Mouse (Mus musculus) heart, embryonic 14.5 days (tissue): ENCODE results near the gene Tiam1. TPM values are rescaled to one million over a fixed set of nuclear protein-coding genes. Genes with fewer than 3 reads are reported as not detected.

Experiments used
- ATAC-seq: fragments of 200-750 bp; cut with Nextera tagmentation; 2 replicates; pipeline ENCODE4 v1.8.0; 2017; ENCODE audit warnings: low read depth, moderate TSS enrichment; ENCODE audit not compliant: insufficient number of reproducible peaks, insufficient read depth, low FRiP score
- H3K27ac ChIP-seq, 2 experiments: fragments of 200-500 bp in 1 of 2; fragments of 300-500 bp in 1 of 2; sonication (generic) in 1 of 2; replicated peaks in 1 of 2; 2 replicates each; pipeline ENCODE4 v1.5.1; 2012 to 2014; ENCODE audit warnings: low read depth in 2 of 2, low read length in 2 of 2, control low read depth in 1 of 2, mild to moderate bottlenecking in 1 of 2, mixed read lengths in 1 of 2; ENCODE audit not compliant: control insufficient read depth in 1 of 2, insufficient read depth in 1 of 2
- H3K27me3 ChIP-seq: fragments of 300-500 bp; sonication (generic); 2 replicates; pipeline ENCODE4 v1.6.1; 2014; ENCODE audit warnings: mild to moderate bottlenecking, low read length, control low read depth; ENCODE audit not compliant: control insufficient read depth, insufficient read depth
- H3K36me3 ChIP-seq: fragments of 300-500 bp; sonication (generic); 2 replicates; pipeline ENCODE4 v1.6.1; 2014; ENCODE audit warnings: mild to moderate bottlenecking, control low read depth, low read length, mixed read lengths; ENCODE audit not compliant: control insufficient read depth, insufficient read depth
- H3K4me1 ChIP-seq, 2 experiments: fragments of 200-500 bp in 1 of 2; fragments of 300-500 bp in 1 of 2; sonication (generic) in 1 of 2; 2 replicates each; pipeline ENCODE4 v1.6.1; 2012 to 2014; ENCODE audit warnings: low read length in 2 of 2, control low read depth in 1 of 2, mixed read lengths in 1 of 2; ENCODE audit not compliant: control insufficient read depth in 2 of 2, insufficient read depth in 2 of 2
- H3K4me2 ChIP-seq: fragments of 300-500 bp; sonication (generic); 2 replicates; pipeline ENCODE4 v1.6.1; 2014; ENCODE audit warnings: mild to moderate bottlenecking, low read length
- H3K4me3 ChIP-seq, 2 experiments: fragments of 200-500 bp in 1 of 2; fragments of 300-500 bp in 1 of 2; sonication (generic) in 1 of 2; 2 replicates each; pipeline ENCODE4 v1.5.1; 2012 to 2014; ENCODE audit warnings: low read length in 2 of 2, mild to moderate bottlenecking in 2 of 2, control low read depth in 1 of 2, low read depth in 1 of 2, moderate library complexity in 1 of 2; ENCODE audit not compliant: control insufficient read depth in 1 of 2, insufficient read depth in 1 of 2
- H3K9ac ChIP-seq: fragments of 300-500 bp; sonication (generic); 2 replicates; pipeline ENCODE4 v1.6.1; 2014; ENCODE audit warnings: mild to moderate bottlenecking, low read length
- H3K9me3 ChIP-seq: fragments of 300-500 bp; sonication (generic); 2 replicates; pipeline ENCODE4 v1.6.1; 2016; ENCODE audit warnings: low read length, control low read depth; ENCODE audit not compliant: control insufficient read depth
- WGBS: fragments of 180-500 bp; shearing (Covaris S2); extraction: QIAGEN DNeasy Blood & Tissue Kit; methylation state at CpG from one replicate; pipeline ENCODE4 v1.1.7; 2014; 5-methylcytosine and 5-hydroxymethylcytosine counted together
- polyA plus RNA-seq: library from polyadenylated mRNA; unstranded; fragments of >200 nt; fragmentation: Nextera tagmentation; extraction: Ambion mirVana; gene quantifications from 2 replicates; pipeline ENCODE4 v1.2.1, GENCODE M21; 2014

Tiam1 gene
- polyA plus RNA-seq, 1 experiment from 2014 or later, result 12.6 TPM

- H3K4me3 ChIP-seq, result no peak overlapping the region
- H3K4me2 ChIP-seq, result no peak overlapping the region
- no peak for ATAC-seq
- no peaks in the 10 kb centered on the region for H3K36me3 ChIP-seq
- no peaks in the 10 kb centered on the region for H3K27me3 ChIP-seq
- H3K9me3 ChIP-seq, result no peaks in the 10 kb centered on the region
- H3K9ac ChIP-seq, result no peak overlapping the region
- H3K4me1 ChIP-seq, result no peaks in the 10 kb centered on the region; a peak in 1 of 4 replicates
- H3K27ac ChIP-seq, result no peak overlapping the region
- 86% methylated on average over 11 of the region's 11 CpGs for WGBS
Observed at GRCm38 (mm10) chr16:90112577-90113155, 30.9 kb downstream of the Tiam1 start.

- Histone ChIP-seq H3K4me1 (peaks cover 0 to 2% of the 10 kb centered on the region in 2 experiments; a peak in 2 of 4 replicates), H3K9ac (no peak overlapping the region), H3K4me3 (no peak overlapping the region), H3K27ac (no peak overlapping the region), H3K9me3 (no peaks in the 10 kb centered on the region), H3K36me3 (no peaks in the 10 kb centered on the region), H3K27me3 (no peaks in the 10 kb centered on the region), H3K4me2 (no peak overlapping the region)
- 57% methylated on average over 2 of the region's 3 CpGs for WGBS
- ATAC-seq, result no peak
Observed at GRCm38 (mm10) chr16:90109500-90109899, 34.1 kb downstream of the Tiam1 start.

- WGBS, result 79% methylated on average over 15 of the region's 15 CpGs
- ATAC-seq, result no peak
- no peak overlapping the region for H3K4me3 ChIP-seq
- no peaks in the 10 kb centered on the region for H3K9me3 ChIP-seq
- no peak overlapping the region for H3K27ac ChIP-seq
- H3K4me2 ChIP-seq, result no peak overlapping the region
- no peaks in the 10 kb centered on the region for H3K27me3 ChIP-seq
- peaks cover 3 to 4% of the 10 kb centered on the region in 2 experiments; a peak in 3 of 4 replicates for H3K4me1 ChIP-seq
- H3K36me3 ChIP-seq, result no peaks in the 10 kb centered on the region
- no peak overlapping the region for H3K9ac ChIP-seq
Observed at GRCm38 (mm10) chr16:90104714-90105459, 38.7 kb downstream of the Tiam1 start.

- Histone ChIP-seq H3K27me3 (no peaks in the 10 kb centered on the region), H3K4me1 (peaks cover 3 to 4% of the 10 kb centered on the region in 2 experiments; a peak in 2 of 4 replicates), H3K27ac (no peak overlapping the region), H3K36me3 (no peaks in the 10 kb centered on the region), H3K9ac (no peak overlapping the region), H3K9me3 (no peaks in the 10 kb centered on the region), H3K4me2 (no peak overlapping the region), H3K4me3 (no peak overlapping the region)
- no peak for ATAC-seq
- 77% methylated on average over 2 of the region's 2 CpGs for WGBS
Observed at GRCm38 (mm10) chr16:90103726-90104125, 39.8 kb downstream of the Tiam1 start.

GRCm38 (mm10) chr16:90102596-90102995, 41.0 kb downstream of the Tiam1 start:
- 44% methylated on average over 7 of the region's 7 CpGs for WGBS
- Histone ChIP-seq H3K4me3 (no peak overlapping the region), H3K27me3 (no peaks in the 10 kb centered on the region), H3K4me1 (peaks cover 3 to 4% of the 10 kb centered on the region in 2 experiments; a peak in 2 of 4 replicates), H3K36me3 (no peaks in the 10 kb centered on the region), H3K9me3 (no peaks in the 10 kb centered on the region), H3K4me2 (no peak overlapping the region), H3K27ac (no peak overlapping the region), H3K9ac (no peak overlapping the region)
- no peak for ATAC-seq

- H3K4me2 ChIP-seq, result no peak overlapping the region
- H3K27me3 ChIP-seq, result no peaks in the 10 kb centered on the region
- no peak overlapping the region for H3K4me3 ChIP-seq
- H3K9ac ChIP-seq, result no peak overlapping the region
- ATAC-seq, result no peak
- 83% methylated on average over 11 of the region's 11 CpGs for WGBS
- H3K4me1 ChIP-seq, result peaks cover 3 to 8% of the 10 kb centered on the region in 2 experiments; a peak in 3 of 4 replicates
- no peaks in the 10 kb centered on the region for H3K36me3 ChIP-seq
- no peaks in the 10 kb centered on the region for H3K9me3 ChIP-seq
- no peak overlapping the region for H3K27ac ChIP-seq
Observed at GRCm38 (mm10) chr16:90098191-90098605, 45.4 kb downstream of the Tiam1 start.

GRCm38 (mm10) chr16:90097769-90098168, 45.8 kb downstream of the Tiam1 start:
- 88% methylated on average over 3 of the region's 3 CpGs for WGBS
- H3K9me3 ChIP-seq, result no peaks in the 10 kb centered on the region
- no peak for ATAC-seq
- no peaks in the 10 kb centered on the region for H3K36me3 ChIP-seq
- H3K4me2 ChIP-seq, result no peak overlapping the region
- H3K4me3 ChIP-seq, result no peak overlapping the region
- H3K9ac ChIP-seq, result no peak overlapping the region
- H3K27ac ChIP-seq, result no peak overlapping the region
- no peaks in the 10 kb centered on the region for H3K27me3 ChIP-seq
- peaks cover 3 to 8% of the 10 kb centered on the region in 2 experiments; a peak in 3 of 4 replicates for H3K4me1 ChIP-seq
